Mouse (Mus musculus): ENCODE measurements at regions not wholly inside any gene's neighbourhood (a gene's known extent, or its start where the extent isn't known, plus 50 kb on each side); places are given as distances from the start of the nearest gene placed in this dataset.
A peak's percentile ranks its signal among the peaks of the same experiment; 100 is the strongest.
"Not testable (repeated sequence)": the region's sequence is repeated elsewhere in the genome, so short reads cannot be mapped to it uniquely, and the experiment has no call there.

DNA sequence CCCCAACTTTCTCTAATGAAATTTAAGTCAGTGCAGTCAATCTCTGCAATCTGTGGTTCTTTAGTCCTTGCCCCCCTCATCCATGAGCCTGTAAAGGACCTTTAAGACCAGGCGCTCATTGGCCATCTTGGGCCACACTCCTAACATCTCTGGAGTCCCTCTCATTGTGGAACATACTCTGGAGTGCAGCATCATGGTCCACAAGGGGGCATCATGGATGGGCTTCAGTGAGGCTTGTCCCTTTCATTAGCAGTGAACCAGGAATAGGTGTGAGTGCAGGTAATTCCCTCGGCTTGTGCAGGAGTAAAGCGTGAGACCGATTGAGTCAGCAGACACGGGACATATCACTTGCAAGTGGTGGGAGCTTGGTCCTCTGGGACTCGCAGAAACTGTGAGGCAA lies 137.7 kb downstream of the Sall1 start:
- no peak for DNase-seq (ENCODE audit: low spot score in 2 of 2)

DNA sequence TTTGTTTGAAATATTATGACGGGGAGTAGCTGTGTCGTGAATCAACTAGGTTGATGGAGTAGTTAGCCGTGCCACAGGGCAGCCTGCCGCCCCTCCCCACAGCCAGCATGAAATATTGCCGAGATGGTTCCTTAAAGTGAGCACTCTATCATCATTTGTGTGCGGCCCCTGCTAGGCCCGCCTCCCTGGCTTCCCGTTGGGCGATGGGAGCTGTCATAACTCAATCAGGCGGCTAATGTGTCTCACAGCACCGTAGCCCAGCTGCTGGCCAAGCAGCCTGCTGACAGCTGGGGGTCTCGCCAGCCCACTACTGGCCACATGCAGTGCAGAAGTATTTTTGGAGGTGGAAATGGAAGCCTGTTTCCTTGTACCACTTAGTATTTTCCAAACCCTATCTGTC lies 140.9 kb downstream of the Sall1 start:
- DNase-seq (ENCODE audit: low spot score in 2 of 2) = no peak

DNA sequence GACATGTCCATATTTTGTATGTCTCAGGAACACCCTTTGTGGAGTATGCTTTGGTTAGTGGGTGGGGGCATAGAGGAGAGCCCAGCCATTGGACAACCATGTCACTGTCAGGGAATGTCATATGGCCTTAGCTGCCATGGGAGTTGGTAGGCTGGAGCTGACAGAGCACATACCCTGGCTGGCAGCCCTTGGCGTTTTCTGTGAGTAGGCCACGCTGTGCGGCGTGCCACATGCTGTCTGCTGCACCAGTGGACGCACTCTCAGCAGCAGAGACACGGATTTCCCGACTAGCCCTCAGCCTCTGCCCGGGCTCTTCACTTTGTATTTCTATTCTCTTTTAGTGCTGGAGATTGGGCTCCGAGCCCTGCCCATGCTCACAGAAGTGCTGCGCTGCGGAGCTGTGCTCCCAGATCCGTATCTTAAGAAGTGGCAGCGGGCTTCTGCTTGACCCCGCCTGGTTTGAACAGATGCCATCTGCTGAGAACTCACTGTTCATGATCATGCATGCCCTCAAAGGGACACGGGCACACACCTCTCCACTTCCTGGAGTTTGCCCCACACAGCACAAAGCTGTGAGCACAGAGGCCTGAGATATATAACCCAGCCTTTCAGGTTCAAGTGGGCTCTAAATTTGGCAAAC lies 160.1 kb downstream of the Sall1 start:
- no peak for DNase-seq (ENCODE audit: low spot score in 2 of 2)

DNA sequence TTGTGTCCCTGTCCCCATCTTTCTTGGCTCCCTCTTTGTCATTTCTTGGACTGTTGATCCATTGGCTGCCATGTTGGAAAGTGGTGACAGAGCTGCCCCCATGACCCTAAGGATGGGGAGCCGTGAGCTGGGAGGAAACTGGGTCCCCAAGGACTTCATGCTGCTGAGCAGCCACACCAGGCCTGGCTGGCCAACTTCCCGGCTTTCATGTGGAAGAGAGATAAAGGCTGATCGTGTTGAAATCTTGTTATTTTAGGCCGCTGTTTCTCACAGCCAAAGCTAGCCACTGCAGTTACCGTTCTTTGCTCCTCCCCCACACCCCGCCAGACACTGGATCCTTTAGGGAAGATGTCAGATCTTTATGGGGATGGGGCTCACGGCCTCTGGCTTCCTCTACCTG lies 164.1 kb downstream of the Sall1 start:
- DNase-seq (ENCODE audit: low spot score in 2 of 2) = no peak

DNA sequence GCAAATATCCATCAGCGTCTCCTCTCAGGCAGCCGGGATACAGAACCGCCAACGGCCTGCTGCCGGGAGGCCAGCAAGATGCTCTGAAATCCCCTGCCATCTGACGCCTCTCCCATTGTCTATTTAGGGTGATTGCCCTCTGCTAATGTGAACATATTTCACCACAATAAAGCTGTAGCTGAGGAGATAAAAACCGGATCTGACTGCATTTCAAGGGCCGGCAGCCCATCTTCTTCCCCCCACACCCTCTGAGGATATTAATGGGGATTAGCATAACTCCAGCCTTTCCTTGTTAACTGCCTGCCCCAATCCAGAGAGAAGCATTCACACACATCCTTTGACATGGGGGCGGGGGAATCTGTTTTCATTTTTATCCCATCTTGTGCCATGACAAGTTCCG lies 166.0 kb downstream of the Sall1 start:
- peak; percentile 7 to 13 for DNase-seq (ENCODE audit: low spot score in 2 of 2)

DNA sequence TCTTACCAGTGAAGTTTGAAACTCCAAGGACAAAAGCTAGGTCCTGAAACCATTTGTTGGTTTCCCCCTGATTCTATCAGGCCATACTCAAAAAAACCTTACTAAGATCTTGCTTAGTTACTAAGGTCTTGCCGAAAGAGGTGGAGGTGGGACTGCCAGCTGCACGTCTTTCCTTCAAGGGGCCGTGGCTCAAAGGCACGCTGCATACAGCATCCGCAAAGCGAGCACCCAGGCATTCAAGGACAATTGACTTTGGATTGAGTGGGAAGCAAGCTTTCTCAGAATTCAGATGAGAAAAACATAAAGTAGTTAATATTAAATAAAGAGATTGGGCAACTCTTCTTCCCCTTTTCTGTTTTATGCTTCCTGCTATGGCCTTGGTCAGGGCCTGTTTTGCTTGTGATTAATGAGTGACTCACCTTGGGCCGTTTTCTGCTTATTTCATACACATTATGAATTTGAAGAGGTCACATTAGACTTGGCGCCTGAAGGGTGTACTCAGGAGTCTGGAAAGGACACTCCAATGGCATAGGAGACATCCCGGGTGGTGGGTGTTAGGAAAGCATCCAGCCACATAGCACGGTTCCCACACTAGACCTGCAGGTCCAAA lies 166.1 kb downstream of the Cyld start:
- no peak for DNase-seq (ENCODE audit: low spot score in 2 of 2)

DNA sequence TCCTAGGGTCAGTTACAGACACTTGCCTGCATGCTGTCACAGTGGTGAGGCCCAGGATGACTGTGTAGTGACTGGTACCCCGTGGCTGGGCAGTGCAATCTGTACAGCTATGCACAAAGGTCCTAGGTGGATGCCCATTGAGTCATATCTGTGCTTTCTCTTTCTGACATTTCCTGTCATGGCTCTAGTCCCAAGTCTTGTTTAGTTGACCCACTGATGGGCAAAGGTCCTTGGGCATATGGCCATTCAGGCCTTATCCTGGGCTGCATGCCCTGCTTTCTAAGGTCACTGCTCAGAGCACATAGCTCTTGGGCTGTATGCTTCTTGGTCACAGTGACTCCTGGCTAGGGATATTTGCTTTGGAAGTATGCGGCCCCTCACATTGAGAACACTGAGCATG lies 160.4 kb downstream of the Cyld start:
- no peak for DNase-seq (ENCODE audit: low spot score in 2 of 2)

DNA sequence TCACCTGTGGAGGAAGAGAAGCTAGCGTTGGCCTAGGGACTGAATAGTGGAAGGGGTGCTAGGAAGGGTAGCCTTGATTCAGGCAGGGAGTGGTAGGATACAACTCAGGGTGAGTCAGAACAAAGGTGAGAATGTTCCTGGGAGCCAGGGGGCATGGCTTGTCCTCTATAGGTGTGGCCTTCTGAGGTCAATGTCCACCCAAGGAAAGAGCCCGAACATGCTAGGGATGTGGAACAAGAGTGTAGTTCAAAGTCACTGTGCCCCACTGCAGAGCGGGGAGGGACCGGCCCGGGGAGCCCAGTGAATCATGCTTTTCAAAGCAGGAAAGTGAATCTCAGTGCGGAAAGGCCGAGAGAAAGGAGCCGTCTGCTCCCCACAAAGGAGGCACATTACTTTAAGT lies 156.4 kb downstream of the Cyld start:
- DNase-seq (ENCODE audit: low spot score in 2 of 2) = no peak

DNA sequence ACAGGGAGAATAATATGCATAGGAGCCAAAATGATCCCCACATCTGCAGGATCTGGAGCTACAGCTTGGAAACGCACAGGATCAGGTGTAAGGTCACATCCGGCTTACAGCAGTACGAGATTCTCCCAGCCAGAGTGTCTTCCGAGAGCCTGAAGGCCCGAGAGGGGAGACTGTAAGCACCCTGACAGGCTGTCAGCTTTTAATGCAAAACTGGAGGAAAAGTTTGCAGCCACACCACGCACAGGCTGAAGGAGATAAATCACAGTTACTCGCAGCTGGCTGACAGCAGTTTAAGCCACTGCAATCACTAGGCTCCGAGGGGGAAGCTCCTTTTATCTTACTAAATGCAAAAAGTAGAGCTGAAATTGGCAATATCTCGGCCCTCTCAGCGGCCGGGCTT lies 149.1 kb downstream of the Cyld start:
- no peak for DNase-seq (ENCODE audit: low spot score in 2 of 2)

DNA sequence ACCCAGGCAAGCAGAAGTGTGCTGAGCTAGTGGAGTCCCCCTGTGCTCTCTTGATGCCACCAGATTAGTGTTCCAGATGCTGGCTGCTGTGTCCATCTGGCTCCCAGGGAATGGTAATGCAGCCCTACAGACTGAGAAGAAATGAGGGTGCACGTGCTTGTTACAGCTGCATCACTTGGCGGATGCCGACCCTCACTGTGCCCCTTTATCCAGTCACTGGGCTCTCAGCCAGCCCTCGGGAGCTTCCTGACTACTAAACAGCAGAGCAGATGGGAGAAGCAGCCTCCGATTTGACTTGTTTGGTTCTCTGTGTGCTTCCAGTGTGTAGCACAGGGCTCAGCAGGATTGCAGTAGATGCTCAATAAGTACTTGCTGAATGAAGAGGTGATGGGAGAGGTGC lies 147.5 kb downstream of the Cyld start:
- DNase-seq (ENCODE audit: low spot score in 2 of 2) = peak; percentile 64 to 76

DNA sequence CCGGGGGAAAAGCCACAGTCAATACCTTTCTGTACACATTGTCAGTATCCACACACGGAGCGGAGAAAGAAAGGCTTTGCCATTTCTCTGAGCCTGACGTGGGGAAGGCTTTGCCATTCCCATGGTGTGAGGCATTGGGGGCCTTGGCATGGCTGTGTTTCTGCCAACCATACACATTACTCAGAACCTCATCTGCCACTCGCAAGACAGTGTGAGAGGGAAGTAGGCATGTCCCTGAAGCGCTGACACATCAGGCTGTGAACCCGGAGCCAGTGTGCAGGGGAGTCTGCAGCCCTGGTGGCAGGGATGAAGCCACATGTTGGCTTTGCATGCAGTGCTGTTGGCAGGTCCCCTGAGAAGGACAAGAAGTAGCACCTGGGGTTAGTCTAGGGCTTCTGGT lies 145.6 kb downstream of the Cyld start:
- DNase-seq (ENCODE audit: low spot score in 2 of 2) = no peak

DNA sequence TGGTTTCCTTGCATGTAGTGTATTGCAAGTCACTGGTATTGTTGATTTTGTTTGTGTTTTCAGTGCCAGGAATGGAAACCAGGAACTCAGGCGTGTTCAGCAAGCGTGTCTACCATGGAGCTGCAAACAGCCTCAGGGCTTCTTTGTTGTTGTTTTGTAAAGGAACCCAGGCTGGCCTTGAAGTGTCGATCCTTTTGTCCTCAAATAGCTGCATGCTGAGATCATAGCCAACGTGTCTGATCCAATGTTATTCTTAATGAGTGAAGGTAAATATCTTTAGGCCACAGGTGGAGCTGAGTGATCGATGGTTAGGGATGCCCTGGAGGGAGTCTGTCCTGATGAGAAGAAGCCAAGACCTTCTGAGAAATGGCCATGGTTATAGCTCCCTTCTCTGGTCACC lies 143.3 kb downstream of the Cyld start:
- DNase-seq (ENCODE audit: low spot score in 2 of 2) = no peak

DNA sequence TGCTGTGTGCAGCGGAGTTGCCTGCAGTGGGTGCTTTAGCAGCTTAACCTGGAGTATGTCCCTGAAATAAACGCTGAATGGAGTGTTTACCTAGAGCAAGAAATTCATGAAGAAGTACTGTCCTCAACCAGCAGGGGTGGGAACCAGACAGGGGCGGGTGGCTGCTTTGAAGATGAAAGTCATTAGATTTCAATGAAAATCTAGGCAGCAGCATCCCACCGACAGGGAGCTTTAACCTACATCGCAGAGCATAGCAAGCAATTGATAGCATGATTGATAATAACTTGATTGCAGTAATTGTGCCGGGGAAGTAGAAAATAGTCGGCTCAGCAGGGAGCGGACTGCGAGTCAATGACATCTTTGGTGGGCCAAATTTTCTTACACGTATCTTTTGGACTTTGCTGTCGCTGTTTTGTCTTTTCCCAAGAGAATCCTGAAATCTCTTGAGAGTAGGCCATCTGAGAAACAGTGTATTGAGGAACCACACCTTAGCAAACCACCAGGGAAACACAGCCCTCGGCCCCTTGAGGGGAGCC lies 139.0 kb downstream of the Cyld start:
- DNase-seq (ENCODE audit: low spot score in 2 of 2) = no peak

DNA sequence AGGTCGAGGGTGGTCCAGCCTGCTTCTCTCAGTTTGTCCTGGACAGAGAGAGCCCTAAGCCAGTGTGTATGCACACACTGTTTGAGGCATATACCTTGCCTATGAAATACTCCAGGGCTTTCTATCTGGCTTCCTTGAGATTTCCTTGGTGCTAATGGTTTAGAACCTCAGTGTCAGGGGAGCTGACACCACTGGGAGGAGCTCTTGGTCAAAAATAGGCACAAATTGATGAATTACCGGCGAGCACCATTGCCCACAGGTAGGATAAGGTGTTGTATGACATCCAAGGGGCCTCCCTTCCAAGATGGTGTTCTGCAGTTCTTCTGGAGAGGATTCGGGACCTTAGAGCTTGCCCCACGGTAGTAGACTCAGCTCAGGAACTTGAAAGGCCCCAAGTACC lies 129.0 kb downstream of the Cyld start:
- no peak for DNase-seq (ENCODE audit: low spot score in 2 of 2)

DNA sequence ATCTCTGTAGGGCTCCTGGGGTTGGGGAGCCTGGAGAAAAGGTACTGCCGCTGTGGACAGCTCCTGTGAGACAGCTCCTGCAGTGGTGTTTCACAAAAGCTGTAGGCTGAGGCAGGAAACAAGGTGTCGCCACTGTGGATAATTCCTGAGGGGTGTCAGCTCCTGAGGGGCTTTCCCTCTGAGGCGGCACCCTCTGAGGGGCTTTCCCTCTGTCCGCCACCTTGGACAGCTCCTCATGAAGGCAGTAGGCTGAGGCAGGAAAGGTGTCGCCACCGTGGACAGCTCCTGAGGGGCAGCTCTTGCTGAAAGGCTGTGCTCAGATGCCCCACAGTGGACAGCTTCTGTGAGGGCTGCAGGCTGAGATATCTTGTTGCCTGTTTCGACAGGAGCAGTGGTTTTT lies 127.1 kb downstream of the Cyld start:
- DNase-seq (ENCODE audit: low spot score in 2 of 2) = no peak

DNA sequence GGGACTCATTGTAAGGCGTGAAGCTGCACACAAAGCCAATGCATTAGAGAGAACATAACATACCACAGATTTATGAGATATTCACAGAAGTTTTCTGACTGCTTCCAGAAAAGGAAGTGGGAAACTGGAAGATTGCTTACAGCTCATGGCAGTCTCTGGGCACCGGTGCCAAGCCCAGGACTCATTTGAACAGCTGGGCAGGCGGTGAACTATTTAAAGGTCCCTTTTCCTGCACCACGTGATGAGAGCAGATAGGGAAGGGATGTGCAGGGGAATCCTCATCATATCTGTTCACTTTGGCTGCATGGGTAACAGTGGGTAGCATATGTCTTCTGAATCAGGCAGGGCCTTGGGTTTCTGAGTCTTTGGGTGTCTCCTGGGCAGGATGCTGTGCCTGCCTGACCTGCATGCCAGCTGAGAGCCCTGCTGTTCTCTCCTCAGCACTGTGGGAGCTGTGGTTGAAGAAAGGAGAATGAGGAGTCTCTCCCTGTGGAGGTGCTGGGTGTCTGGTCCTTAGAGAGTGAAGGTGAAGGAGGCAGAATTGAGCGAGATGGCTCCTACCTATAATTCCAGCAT lies 123.5 kb downstream of the Cyld start:
- no peak for DNase-seq (ENCODE audit: low spot score in 2 of 2)

DNA sequence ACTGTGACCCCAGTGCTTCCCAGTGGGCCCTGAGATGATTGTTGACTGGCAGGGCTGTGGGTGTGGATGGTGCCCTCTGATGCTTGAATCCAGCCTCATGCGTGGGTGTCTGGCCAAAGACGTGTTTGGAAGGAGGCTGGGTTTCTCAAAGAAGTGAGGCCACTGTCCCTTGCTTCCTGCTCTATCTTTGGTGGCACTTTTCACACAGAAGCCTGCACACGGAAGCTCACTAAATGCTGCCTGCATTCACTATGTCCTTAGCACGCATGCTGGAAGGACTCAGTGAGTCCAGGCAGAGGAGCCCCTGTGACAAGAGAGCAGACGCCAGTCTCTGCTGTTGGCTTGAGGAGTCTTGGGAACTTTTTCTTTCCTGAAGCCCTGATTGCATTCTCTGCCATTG lies 119.6 kb downstream of the Cyld start:
- DNase-seq (ENCODE audit: low spot score in 2 of 2) = no peak

DNA sequence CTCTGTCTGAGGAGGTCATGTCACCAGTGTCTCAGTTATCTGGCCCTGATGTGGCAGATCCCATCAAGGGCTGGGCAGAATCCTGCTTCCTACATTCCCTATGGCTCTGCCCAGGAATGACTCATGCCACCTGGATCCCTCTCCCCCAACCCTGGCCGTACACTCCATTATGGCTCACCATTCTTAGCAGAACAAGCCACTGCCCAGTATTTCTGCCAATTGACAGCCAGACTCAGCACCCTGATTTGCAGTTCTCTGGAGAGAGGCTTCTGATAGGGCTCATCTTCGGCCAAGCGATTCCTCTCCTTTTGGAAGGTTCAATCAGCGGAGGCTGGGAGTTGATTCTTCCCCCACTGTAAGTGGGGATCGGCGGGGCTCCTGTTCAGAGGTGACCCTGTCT lies 117.4 kb downstream of the Cyld start:
- DNase-seq (ENCODE audit: low spot score in 2 of 2) = no peak

DNA sequence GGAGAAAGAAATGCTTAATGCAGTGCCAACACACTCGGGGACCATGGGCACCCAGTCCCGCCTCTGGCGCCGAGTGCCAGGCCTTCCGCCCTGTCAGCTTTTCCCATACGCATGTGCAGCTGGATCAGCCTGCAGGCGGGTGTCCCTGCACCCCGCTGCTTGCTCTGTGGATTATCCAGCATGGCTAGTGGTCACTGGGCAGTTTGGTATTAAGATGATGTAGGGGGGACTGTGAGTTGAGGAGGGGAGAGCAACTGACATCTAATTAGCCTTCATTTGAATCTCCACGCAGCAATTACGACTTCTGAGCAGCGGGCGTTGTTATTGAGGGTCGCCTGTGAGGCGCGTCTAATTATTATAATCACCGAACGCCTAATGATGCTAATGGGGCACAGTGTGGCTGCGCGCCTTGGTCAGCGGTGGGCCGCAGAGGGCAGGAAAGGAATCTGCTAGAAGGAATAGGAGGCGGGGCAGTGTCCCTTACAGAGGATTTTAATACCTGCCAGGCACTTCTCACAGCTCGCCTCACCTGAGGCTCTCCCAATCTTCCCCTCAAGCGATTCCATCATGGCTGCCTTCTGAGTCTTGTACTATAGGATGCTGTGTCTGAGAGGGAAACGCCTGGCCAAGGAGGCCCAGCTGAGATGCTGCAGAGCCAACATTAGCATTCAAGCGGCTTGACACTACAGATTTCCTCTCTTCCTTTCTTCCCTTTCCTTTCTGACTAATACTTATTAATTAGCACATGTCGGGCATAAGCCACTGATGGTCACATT lies 116.3 kb downstream of the Cyld start:
- no peak for DNase-seq (ENCODE audit: low spot score in 2 of 2)

DNA sequence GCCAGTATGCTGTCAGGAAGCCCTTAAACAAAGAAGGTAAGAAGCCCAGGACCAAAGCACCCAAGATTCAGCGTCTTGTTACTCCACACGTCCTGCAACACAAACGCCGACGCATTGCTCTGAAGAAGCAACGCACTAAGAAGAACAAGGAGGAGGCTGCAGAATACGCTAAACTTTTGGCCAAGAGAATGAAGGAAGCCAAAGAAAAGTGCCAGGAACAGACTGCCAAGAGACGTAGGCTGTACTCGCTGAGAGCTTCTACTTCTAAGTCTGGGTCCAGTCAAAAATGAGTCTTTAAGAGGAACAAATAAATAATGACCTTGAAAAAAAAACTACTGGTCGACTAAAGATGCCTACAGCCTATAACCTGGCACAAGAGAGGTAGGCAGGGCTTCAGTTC lies 110.0 kb downstream of the Cyld start:
- DNase-seq (ENCODE audit: low spot score in 2 of 2) = not testable (repeated sequence)
